Mouse (Mus musculus) lung, embryonic 15.5 days (tissue): ENCODE measurements around the gene Tcl1b1. TPM values are rescaled to one million over a fixed set of nuclear protein-coding genes. Genes with fewer than 3 reads are reported as not detected.
"Not testable (repeated sequence)": the region's sequence is repeated elsewhere in the genome, so short reads cannot be mapped to it uniquely, and the experiment has no call there.

Experiments used
- ATAC-seq: fragments of 200-750 bp; cut with Nextera tagmentation; 2 replicates; pipeline ENCODE4 v1.8.0; 2017; ENCODE audit warnings: moderate number of reproducible peaks, borderline replicate concordance; ENCODE audit not compliant: low FRiP score, low TSS enrichment; ENCODE audit errors: extremely low read depth
- H3K27ac ChIP-seq: fragments of 300-500 bp; sonication (generic); 2 replicates; pipeline ENCODE4 v1.5.1; 2015; ENCODE audit warnings: moderate library complexity, mild to moderate bottlenecking, inconsistent platforms
- H3K27me3 ChIP-seq: fragments of 300-500 bp; sonication (generic); 2 replicates; pipeline ENCODE4 v1.6.1; 2015; ENCODE audit warnings: inconsistent platforms
- H3K36me3 ChIP-seq: fragments of 300-500 bp; sonication (generic); 2 replicates; pipeline ENCODE4 v1.6.1; 2015; ENCODE audit warnings: inconsistent platforms
- H3K4me1 ChIP-seq: fragments of 300-500 bp; sonication (generic); 2 replicates; pipeline ENCODE4 v1.6.1; 2015; ENCODE audit warnings: inconsistent platforms
- H3K4me2 ChIP-seq: fragments of 300-500 bp; sonication (generic); 2 replicates; pipeline ENCODE4 v1.6.1; 2015; ENCODE audit warnings: inconsistent platforms, mild to moderate bottlenecking, moderate library complexity
- H3K4me3 ChIP-seq: fragments of 300-500 bp; sonication (generic); 2 replicates; pipeline ENCODE4 v1.5.1; 2015; ENCODE audit warnings: mild to moderate bottlenecking, inconsistent platforms
- H3K9ac ChIP-seq: fragments of 300-500 bp; sonication (generic); 2 replicates; pipeline ENCODE4 v1.6.1; 2015; ENCODE audit warnings: inconsistent platforms
- H3K9me3 ChIP-seq: fragments of 300-500 bp; sonication (generic); 2 replicates; pipeline ENCODE4 v1.6.1; 2016; ENCODE audit warnings: inconsistent platforms
- WGBS: fragments of 180-500 bp; shearing (Covaris S2); methylation state at CpG from one replicate; pipeline ENCODE4 v1.1.7; 2015; 5-methylcytosine and 5-hydroxymethylcytosine counted together
- polyA plus RNA-seq: library from polyadenylated mRNA; unstranded; fragments of >200 nt; fragmentation: Nextera tagmentation; extraction: Ambion mirVana; gene quantifications from 2 replicates; pipeline ENCODE4 v1.2.1, GENCODE M21; 2015

The Tcl1b1 gene
- polyA plus RNA-seq, 1 experiment from 2014 or later: not detected

DNA sequence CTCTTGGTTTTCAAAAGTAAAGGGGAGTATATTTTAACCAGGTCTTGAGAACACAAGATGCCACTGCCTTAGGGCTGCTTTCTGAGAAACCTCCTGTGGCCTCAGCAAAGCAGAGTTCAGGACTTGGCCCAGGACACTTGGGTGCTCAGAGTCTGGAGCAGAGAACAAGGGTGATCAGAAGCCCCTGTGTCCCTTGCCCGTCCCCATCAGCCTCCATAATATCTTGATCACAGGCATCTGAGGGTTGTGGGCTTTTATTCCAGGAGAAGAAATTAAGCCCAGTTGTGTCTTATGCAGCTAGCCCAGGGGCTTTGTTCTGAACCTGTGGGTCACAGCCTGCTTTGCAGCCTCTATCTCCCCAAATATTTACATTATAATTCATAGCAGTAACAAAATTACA, 42.2 kb downstream of the Tcl1b1 start, which contains the start of gene Tcl1b4:
Gene Tcl1b4 (plus strand): TSS at position 301 of the 400 bp plus-strand sequence.
- not testable (repeated sequence) for H3K9ac ChIP-seq, ATAC-seq, H3K9me3 ChIP-seq, H3K4me3 ChIP-seq, H3K36me3 ChIP-seq, H3K4me2 ChIP-seq, H3K27ac ChIP-seq, H3K27me3 ChIP-seq, H3K4me1 ChIP-seq
- WGBS: 60% methylated on average over 1 of the region's 1 CpGs

DNA sequence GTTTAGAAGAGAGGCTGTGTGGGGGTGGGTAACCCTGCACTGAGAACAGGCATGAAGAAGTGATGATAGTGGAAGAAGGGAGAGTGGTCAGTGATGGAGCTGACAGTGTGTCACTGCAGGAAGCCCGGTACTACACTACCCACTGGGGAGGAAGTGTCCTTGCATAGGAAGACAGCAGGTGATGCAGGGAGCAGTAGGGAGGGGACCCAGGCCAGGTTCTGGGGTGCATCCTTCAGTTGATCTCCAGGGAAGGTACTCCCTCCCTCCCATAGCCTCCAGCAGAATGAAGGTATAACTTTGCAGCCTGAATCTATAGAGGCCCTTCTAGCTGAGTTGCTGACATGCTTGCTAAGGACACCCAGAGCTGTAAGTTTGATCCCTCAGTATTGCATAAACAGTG, 47.6 kb downstream of the Tcl1b1 start:
- no peak overlapping the region for H3K27ac ChIP-seq
- 60% methylated on average over 1 of the region's 1 CpGs for WGBS
- H3K9ac ChIP-seq: no peak overlapping the region
- H3K4me2 ChIP-seq: no peak overlapping the region
- ATAC-seq: no peak
- H3K9me3 ChIP-seq: no peaks in the 10 kb centered on the region
- H3K4me1 ChIP-seq: no peaks in the 10 kb centered on the region
- H3K27me3 ChIP-seq: no peaks in the 10 kb centered on the region
- no peak overlapping the region for H3K4me3 ChIP-seq
- no peaks in the 10 kb centered on the region for H3K36me3 ChIP-seq

GRCm38 (mm10) chr12:105208441-105208840, 49.0 kb downstream of the Tcl1b1 start:
- no peak overlapping the region for H3K4me3 ChIP-seq
- H3K9ac ChIP-seq: no peak overlapping the region
- 86% methylated on average over 1 of the region's 1 CpGs for WGBS
- H3K36me3 ChIP-seq: no peaks in the 10 kb centered on the region
- H3K27ac ChIP-seq: no peak overlapping the region
- ATAC-seq: no peak
- no peak overlapping the region for H3K4me2 ChIP-seq
- no peaks in the 10 kb centered on the region for H3K27me3 ChIP-seq
- H3K4me1 ChIP-seq: no peaks in the 10 kb centered on the region
- no peaks in the 10 kb centered on the region for H3K9me3 ChIP-seq

- Histone ChIP-seq H3K36me3 (no peaks in the 10 kb centered on the region), H3K4me1 (no peaks in the 10 kb centered on the region), H3K27me3 (no peaks in the 10 kb centered on the region), H3K4me2 (no peak overlapping the region), H3K9ac (no peak overlapping the region), H3K27ac (no peak overlapping the region), H3K4me3 (no peak overlapping the region), H3K9me3 (no peaks in the 10 kb centered on the region)
- no peak for ATAC-seq
- 85% methylated on average over 7 of the region's 7 CpGs for WGBS
Observed at GRCm38 (mm10) chr12:105209231-105209630, 49.7 kb downstream of the Tcl1b1 start.

Other genes starting within 250 kb of the Tcl1b1 start
- 0.50 and 0.81 TPM in 2 replicates for gene Syne3, start 149.9 kb upstream of the Tcl1b1 start, polyA plus RNA-seq
- 136 and 140 TPM in 2 replicates for gene Glrx5, start 127.0 kb upstream of the Tcl1b1 start, polyA plus RNA-seq
- gene Tcl1b2, start 13.7 kb upstream of the Tcl1b1 start, polyA plus RNA-seq: not detected in 2 replicates
- gene Tcl1b5, start 16.7 kb downstream of the Tcl1b1 start, polyA plus RNA-seq: not detected in 2 replicates
- gene Tcl1b3, start 31.4 kb downstream of the Tcl1b1 start, polyA plus RNA-seq: not detected in 2 replicates
- gene Tcl1b4, start 42.3 kb downstream of the Tcl1b1 start, polyA plus RNA-seq: not detected in 2 replicates
- gene Tcl1, start 63.1 kb downstream of the Tcl1b1 start, polyA plus RNA-seq: not detected in 2 replicates
- 0.19 and 0.30 TPM in 2 replicates for gene Tunar, start 174.2 kb downstream of the Tcl1b1 start, polyA plus RNA-seq